Mouse (Mus musculus) mouse trophoblast stem cell (cell line): ENCODE data around the gene Cnot8.

Source experiments
- in situ Hi-C, 2 experiments: fragments of 300-500 bp; cut with MseI, MboI; formaldehyde crosslinking; loops; 2 replicates in 1 of 2; 3 replicates in 1 of 2; pipeline ENCODE4 v1.15.1; 2025

The Cnot8 gene

DNA sequence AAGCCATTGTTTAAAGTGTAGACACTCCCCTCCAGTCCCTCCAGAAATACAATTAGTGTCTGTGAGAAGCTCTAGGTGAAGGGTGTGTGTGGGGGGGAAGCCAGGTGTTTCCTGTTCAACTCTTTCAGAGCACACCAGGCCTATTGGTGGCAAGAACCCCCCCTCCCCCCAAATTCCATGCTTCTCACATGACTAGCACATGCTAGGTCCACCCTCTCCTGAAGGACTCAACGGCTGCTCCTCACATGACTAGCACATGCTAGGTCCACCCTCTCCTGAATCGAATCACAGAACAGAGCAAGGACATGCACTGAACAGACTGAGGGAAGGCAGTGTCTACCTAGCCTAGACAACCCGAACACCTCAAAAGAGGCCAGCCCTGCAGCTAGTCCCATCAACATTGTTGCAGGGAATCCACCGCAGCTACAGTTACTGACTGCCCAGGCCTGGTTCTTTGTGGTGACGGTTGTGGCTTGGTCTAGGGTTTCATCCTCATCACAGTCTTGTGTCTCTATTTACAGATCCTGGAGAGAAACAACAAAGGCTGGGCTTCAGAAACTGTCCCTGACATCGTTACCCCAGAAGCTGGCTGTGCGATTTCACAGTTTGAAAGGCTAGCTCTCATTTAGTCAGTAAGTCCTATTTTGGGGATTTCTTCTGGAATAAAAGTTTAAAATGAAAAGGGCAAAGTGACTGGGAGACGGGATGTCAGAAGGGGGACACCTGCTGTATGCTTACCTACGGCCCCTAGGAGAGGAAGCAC lies 1.2 kb upstream of the Cnot8 start:
- in situ Hi-C loops, result no loop called here

DNA sequence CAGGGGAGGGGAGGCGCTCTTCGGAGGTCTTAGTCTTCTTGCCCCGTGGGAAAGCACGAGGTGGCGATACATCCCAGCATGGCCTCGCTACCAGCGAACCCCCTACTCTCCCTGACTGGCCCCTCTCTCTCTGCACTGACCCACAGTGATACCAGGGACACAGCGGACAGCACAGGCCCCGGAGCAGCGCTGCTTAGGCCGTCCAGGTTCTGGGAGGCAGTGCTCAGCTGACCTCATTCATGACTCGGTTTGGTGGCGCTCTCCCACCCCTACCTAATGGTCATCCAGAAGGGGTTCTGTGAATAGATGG lies 654 bp upstream of the Cnot8 start:
- in situ Hi-C loops, result no loop called here

GRCm38 (mm10) chr11:58104351-58104791 lies 418 bp downstream of the Cnot8 start:
- in situ Hi-C loops, result no loop called here

DNA sequence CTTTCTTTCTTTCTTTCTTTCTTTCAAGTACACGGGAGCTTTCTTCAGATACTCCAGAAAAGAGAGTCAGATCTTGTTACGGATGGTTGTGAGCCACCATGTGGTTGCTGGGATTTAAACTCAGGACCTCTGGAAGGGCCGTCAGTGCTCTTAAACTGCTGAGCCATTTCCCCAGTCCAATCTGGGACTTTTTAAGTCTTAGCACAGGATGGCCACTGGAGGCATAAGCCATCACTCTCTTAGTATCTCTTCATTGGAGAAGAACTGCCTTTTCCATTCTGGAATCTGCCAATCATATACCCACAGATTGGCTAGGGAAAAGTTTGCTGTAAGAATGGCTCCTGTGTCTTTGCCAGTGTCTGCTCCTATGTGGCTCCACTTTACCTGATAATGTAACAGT lies 3.1 kb downstream of the Cnot8 start:
- in situ Hi-C loops, result no loop called here

GRCm38 (mm10) chr11:58107664-58108337 lies 3.8 kb downstream of the Cnot8 start:
- in situ Hi-C loops, result no loop called here

- in situ Hi-C loops, result no loop called here
These were observed 12.6 kb downstream of the Cnot8 start for GRCm38 (mm10) chr11:58116560-58116959.

DNA sequence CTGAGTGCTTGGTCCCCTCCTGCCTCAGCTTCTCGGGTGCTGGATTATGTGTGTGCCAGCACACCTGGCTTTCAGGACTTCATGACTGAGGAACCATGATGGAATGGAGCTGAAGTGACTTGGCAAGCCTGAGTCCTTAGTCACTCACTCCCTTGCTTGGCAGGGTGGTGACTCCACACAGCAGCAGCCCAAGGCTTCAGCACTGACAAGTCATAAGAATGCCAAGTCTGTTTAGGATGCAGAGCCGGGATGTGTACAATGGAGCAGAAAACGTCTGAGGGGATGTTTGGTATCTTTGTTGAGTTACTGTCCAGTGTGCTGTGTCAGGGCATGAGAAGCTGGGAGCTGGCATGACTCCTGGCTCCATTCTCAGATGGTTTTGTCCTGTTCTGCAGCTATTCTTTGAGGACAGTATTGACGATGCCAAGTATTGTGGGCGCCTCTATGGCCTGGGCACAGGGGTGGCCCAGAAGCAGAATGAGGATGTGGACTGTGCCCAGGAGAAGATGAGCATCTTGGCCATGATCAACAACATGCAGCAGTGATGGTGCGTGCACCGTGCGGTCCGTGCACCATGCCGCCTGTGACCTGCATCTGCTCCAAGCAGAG lies 13.2 kb downstream of the Cnot8 start:
- in situ Hi-C loops, result no loop called here

DNA sequence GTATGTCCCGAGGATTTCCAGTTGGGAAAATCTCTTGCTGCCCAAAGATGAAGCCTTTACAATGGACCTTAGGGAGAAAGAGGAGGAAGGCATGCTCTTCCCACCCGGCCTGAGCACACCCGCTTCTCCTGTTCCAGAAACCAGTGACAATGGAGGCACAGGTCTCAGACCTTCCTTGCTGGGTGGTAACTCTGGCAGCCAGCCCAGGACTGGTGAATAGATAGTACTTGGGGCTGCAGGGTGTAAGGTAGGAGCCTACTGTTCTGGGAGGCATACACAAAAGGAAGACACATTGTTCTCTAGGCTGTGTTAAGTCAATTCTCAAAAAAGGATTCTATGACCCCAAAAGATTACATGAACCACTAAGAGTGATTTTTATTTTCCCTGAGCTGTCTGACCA lies 16.7 kb downstream of the Cnot8 start:
- in situ Hi-C loops, result no loop called here

- in situ Hi-C loops, result no loop called here
These were observed 17.4 kb downstream of the Cnot8 start for GRCm38 (mm10) chr11:58121351-58121750.

- in situ Hi-C loops, result no loop called here
These were observed 19.8 kb downstream of the Cnot8 start for GRCm38 (mm10) chr11:58123711-58124110.

DNA sequence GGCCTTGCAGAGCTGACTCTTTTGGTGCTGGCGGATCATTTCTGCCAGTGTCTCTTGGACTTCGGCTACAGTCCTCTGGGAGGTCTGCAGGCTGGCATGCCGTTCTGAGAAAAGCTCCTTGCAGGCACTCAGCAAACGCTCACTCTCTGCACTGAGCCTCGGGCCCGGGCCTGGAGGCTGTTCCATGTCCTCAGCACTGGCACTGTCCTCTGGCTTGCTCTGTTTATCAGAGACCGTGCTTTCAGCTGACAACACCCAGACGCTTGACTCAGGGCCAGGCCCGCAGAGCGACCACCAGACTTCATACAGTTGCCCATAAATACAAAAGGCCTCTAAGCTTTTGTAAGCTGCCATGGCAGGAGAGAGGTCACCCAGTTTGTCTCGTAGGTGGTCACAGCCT lies 21.1 kb downstream of the Cnot8 start:
- in situ Hi-C loops, result no loop called here

DNA sequence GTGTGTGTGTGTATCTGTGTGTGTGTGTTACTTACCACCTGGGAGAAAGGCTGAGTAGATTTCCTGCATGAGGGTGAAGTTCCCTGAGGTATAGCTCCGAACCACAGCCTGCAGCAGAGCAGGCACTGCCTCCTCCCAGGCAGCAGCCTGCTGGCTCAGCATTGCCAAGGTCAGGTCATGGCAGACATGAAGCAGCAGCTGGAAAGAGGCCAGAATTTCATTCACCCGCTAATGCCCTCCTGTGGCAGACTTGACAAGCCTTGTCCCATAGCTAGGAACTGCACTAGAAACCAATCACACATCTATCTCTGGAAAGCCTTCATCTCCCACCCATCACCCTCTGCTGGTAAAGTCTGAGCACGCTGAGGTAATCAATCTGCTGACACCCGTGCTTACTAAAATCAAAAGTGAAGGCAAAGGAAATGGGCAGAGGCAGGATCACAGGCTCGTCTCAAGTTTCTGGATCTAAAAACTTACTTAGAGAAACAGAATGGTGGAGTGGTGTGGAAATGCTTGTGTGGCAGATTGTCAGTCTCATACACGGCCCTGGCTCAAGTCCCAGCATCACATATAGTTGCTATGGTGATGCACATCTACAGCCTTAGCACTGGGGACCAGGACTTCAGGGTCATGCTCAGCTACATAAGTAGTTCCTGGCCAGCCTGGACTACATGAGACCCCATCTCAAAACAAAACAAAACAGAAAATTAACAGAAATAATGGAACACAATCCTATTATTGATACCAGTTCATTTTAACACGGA lies 22.6 kb downstream of the Cnot8 start:
- in situ Hi-C loops, result no loop called here

- in situ Hi-C loops, result no loop called here
These were observed 23.6 kb downstream of the Cnot8 start for GRCm38 (mm10) chr11:58127544-58127943.

GRCm38 (mm10) chr11:58129302-58129843 lies 25.4 kb downstream of the Cnot8 start:
- in situ Hi-C loops, result no loop called here

GRCm38 (mm10) chr11:58132026-58132425 lies 28.1 kb downstream of the Cnot8 start:
- in situ Hi-C loops, result no loop called here

- in situ Hi-C loops, result no loop called here
These were observed 30.9 kb downstream of the Cnot8 start for GRCm38 (mm10) chr11:58134869-58135268.

- in situ Hi-C loops, result no loop called here
These were observed 31.3 kb downstream of the Cnot8 start for GRCm38 (mm10) chr11:58135296-58135695.

DNA sequence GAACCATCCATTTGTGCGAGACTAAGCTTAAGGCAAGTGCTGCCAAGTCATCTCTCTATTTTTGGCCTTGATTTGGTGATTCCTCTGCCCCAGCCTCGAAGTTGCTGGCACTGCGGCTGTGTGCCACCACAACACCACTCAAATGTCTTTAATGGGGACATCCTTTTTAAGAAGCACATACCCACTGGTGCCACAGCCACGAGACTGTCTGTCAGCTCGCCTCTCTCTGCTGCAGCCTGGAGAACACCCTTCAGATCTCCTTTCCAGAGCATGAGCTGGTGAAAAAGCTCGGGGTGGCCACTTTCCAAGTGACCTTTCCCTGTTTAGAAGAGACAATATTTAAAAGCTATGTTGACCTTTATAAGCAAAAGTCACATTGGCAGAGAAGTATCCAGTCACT lies 32.7 kb downstream of the Cnot8 start:
- in situ Hi-C loops, result no loop called here

- in situ Hi-C loops, result no loop called here
These were observed 34.9 kb downstream of the Cnot8 start for GRCm38 (mm10) chr11:58138821-58139220.

DNA sequence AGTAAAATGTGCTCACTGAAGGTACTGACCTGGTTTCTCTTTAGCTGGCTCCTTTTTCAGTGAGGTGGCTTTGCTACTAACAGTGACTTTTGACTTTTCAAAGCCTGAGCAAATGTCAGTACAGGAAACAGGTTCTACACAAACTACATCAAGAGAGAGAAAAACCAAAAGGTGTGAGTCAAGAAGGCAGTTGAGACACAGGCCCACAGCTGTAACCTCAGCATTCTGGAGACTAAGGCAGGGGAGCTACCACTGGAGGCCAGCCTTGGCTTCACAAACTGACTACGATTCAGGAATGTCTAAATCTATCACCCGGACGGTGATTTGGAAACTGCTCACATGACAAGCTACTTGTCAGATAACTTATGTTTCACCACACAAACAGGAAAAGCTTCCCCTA lies 35.5 kb downstream of the Cnot8 start:
- in situ Hi-C loops, result no loop called here

DNA sequence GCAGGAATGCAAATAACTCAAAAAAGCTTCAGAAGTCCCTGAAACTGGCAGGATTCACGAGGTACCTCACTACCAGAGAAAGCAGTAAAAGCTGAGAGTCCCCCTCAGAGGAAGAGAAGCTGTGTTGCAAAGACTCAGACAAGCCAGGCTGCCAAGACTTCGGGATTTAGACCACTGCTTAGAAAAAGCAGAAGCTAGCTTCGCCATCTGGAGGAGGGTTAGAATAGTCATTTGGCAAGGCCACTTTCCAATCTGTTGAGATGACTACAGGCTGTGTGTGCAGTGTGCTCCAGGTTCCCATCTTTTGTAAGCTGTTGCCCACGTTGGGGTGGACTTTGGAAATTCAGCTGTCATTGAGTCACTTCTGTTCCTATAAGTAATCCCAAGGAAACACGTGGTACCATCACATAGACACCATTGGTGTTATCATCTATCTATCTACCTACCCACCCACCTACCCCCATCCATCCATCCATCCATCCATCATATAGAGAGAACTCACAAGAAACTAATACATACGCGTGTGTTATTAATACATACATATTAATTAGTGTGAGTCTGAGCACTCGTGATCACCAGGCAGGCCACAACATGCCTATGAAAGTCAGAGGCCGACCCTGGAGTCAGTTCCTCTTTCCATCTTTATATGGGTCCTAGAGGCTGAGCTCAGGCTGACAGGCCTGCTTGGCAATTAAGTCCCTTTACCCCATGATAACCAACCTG lies 39.9 kb downstream of the Cnot8 start:
- in situ Hi-C loops, result no loop called here
